Mouse (Mus musculus): ENCODE data around the gene Magi1. TPM values are rescaled to one million over a fixed set of nuclear protein-coding genes. Genes with fewer than 3 reads are reported as not detected.

The Magi1 gene
- total RNA-seq, 2 experiments from 2014 or later, result 87.2 to 87.4 TPM

DNA sequence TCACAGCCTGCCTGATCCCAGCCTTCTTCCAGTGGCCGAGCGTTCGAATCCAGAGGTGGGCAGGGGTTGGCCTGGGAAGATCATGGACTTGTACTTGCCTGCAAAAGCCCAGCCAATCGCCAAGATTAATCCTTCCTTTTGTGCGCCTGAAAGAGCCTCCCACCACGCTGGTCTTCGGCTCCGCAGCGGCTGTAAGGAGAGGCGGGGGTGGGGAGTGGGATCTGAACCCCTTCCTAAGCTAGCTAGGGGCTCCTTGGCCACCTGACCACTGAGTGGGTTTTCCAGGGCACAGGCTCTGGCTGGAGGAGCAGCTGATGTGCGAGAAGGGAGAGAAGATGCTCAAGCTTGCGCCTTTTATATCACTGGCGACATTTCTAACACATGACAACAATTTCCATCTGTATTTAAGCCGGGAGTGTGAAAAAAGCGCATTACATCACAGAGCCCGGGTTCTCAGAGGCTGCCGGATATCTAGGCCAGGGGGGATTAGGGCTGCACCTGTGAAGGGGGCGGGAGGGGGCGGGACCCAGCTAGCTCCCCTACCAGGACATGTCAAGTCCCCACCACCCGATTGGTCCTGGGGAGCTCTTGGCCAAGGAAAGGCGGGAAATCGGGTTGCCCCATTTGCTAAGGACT is 370.4 kb downstream of the Magi1 start:
- intact Hi-C loops (cut with DNase I), result loop anchor here (10.0 kb wide), 1 partner anchor 131 kb away; no protein-coding TSS in a partner anchor
- peak; percentile 79 for DNase-seq

DNA sequence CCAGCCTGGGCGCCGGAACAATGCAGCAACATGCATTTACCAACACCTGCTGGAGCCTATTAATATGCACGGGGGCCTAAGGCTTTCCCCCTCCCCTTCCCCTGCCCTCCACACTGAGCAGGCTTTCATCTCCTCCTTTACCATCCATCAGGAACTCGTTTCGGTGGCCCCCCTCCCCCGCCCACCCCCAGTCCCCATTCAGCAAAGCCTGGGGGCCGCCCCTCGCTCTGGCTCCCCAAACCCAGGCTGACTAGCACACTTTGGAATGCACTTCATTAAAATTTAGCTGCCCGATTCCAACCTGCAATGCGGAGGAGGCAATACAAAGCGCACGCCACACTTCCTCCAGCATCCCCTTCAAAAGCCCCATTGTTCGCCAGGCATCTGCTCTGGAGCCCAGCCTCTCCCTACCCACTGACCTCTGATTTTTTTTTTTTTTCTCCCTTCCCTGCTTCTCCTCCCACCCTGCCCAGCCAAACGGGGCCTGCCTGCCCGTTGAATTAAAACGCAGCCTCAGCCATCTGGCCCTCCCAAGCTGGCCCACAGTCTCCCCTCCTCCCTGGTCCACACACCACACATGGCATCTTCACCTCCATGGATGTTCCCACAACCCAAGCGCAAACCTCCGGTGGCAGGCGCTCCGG is 371.0 kb downstream of the Magi1 start:
- DNase-seq, result peak; percentile 88
- intact Hi-C loops (cut with DNase I), result loop anchor here (10.0 kb wide), 1 partner anchor 132 kb away; no protein-coding TSS in a partner anchor

DNA sequence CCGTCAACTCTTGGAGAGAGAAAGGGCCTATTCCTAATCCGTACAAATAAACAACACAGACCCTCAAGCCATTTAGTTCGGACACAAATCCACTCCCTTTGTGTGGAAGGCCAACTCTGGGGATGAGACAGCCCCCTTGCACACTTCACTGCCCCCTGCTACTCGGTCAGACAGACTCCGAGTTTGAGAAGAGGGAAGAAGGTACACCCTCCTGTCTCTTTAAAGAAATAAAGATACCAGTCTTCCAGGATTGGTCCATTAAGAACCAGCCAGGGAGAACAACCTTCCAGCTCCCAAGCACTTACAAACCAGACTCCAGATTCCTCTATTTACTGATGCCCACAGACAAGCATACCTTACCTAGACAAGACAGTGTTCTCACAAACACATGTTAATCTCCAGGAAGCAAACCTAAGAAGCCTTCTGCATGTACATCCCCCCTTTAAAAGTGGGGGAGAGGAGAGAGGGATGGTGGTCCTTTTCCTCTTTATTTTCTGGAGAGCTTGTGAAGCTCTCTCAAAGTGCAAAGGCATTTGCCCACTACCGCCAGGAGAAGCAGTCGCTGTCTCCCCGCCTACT is 371.6 kb downstream of the Magi1 start:
- peak; percentile 26 for DNase-seq
- intact Hi-C loops (cut with DNase I), result loop anchor here (10.0 kb wide), 1 partner anchor 133 kb away; no protein-coding TSS in a partner anchor

DNA sequence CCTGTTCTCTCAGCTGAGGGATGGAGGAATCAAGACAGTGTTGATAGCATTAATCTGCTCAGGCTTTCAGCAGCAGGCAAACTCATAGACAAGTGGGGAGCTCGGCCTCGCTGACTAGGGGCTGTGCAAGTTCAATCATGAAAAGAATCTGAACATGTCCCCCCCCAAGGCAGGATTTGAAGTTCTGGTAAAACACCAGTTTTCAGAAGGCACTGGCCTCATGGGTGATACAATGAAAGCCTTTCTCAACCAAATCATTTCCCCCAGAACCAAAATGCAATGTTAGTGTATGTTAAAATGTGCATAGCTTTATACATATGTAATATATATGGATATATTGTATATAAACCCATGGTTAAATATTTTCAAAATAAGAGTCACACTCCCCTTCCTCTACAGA is 372.3 kb downstream of the Magi1 start:
- intact Hi-C loops (cut with DNase I), result loop anchor here (10.0 kb wide), 1 partner anchor 133 kb away; no protein-coding TSS in a partner anchor
- DNase-seq, result peak; percentile 3

DNA sequence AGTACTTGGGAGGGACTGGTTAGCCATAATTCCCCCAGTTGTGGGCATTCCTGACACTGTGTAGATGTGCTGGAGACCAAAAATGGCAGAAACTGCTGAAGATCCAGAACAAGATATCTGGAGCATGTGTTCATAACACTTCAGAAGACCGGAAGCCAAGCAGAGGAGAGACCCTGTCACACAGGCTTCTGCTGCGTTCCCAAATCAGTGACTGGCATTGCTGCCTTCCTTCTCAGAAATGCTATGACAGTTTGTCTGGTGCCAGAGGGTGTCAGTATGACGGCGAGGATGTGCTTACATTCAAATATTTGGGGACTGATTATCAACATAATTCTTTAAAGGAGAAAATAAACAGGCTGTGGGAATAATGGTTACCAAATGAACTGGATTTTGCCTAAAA is 373.7 kb downstream of the Magi1 start:
- no peak for DNase-seq
- intact Hi-C loops (cut with DNase I), result loop anchor here (10.0 kb wide), 1 partner anchor 135 kb away; no protein-coding TSS in a partner anchor

DNA sequence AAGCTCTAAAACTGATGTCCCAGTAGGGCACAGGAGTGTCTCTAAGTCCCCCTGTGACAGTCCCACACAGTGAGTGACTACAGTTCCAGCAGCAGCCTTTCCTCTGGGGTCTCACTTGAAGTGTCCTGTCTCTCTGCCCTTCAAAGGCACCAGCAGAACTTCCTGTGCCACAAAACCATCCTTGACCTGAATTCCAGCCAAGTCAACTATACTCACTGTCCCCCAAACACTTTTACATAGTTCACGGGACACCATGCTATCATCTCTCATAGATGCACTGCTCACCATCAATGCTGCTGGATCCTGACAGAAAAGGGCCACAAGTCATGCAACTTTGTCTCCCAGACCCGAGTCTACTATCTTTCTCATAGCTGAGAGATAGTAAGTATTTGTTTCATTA is 378.7 kb downstream of the Magi1 start:
- no peak for DNase-seq
- intact Hi-C loops (cut with DNase I), result no loop called here

DNA sequence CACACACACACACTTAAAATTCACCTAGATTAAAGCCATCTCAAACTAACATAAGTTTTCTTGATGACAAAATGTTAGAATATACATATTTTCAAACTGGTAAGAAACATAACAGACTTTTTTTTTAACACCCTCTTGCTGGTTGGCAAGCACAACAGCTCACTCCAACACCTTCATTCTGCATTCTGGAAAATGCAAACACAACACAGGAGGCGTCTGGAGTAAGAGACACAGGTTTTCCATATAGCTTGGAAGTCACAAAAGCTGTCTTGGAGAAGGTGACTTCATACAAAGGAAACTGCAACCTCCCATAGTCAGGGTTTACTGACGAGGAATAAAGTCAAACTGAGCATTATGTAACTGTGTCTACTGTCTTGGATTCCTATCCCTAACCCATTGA is 381.5 kb downstream of the Magi1 start:
- DNase-seq, result no peak
- intact Hi-C loops (cut with DNase I), result no loop called here

DNA sequence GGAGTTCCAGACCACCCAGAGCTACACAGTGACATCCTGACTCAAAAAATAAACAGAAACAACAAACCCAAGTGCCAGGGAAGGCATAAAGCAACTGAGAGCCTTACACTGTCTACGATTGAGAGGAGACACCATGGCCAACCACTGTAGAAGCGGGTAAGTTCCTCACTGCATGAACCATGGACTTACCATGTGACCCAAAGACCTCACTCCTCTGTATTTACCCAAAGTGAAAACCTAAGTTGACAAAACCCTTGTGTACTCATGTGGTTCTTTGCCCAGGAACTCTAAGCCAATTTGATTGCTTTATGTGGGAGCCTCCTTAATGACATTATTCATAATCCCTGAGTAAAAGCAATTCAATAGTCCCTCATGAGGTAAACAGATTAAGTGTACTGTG is 382.3 kb downstream of the Magi1 start:
- intact Hi-C loops (cut with DNase I), result no loop called here
- no peak for DNase-seq

DNA sequence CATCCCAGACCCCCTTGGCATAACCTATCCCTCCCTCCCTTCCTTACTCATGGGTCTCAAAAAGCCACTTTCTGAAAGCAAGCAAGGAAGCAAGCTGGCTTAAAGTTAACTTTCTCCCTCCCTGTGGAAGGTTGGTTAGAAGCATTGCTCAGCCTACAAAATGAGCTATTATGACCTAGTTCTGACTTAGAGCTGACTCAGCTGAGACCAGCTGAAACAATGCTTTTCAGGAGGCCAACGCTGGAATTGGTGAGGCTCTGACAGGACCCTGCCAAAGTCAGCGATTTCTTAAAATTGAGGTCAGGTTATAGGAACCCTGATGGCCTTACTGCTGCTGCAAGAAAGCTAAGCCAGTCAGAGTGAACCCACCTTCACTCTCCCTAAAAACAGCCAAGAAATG is 386.2 kb downstream of the Magi1 start:
- DNase-seq, result no peak
- intact Hi-C loops (cut with DNase I), result no loop called here

DNA sequence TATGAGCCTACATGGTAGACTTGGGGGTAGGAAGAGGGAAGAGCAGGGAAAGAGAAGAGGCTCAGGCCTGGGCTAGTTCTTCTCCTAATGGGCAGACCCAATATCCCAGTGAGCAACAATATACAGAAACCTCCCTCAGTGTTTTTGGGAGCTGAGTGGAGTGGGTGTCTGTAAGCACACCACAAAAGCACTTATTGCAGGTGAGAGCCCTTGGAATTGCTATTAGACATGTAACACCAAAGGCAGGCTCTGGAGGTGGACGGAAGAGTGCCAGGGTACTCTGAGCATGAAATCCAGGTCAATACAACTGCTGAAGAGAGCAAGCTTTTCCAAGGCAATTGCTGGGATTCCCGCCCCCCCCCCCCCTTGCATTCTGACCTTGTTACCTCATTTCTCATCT is 388.0 kb downstream of the Magi1 start:
- DNase-seq, result no peak
- intact Hi-C loops (cut with DNase I), result no loop called here

DNA sequence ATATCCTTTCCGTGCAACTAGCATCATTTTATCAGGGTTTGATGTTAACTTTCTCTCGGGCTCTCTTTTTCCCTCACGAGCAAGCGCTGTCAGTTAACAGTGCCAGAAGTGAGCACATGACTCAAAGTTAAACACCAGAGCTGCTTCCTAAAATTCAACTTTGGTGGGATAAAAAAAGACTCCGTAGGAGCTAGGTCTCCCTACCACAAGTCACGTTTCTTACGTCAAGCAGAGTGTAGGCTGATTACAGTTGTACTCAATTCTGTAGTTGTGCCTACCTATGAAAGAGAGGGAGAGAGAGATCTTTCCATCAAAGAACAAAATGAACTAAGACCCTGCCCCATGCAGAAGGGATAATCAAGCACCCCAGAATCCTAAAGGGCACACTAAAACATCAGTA is 389.8 kb downstream of the Magi1 start:
- no peak for DNase-seq
- intact Hi-C loops (cut with DNase I), result loop anchor here (5.0 kb wide), 1 partner anchor 223 kb away; no protein-coding TSS in a partner anchor

DNA sequence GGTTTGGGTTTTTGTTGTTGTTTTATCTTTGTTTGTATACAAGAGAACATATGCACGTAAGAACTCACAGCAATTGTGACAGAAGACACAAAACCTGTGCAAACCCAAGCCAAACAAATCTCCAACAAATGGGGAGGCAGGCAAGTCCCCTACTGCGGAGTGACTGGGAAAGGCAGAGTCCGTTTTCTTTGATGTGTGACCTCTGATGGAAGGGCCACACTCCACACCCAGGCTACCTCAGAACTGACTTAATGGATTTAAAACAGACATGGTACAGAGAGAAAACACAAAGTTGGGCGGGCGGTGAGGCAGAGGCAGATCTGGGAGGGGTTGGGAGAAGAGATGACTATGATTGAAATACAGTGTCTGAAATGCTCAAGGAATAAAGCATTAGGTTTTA is 390.8 kb downstream of the Magi1 start:
- no peak for DNase-seq
- intact Hi-C loops (cut with DNase I), result loop anchor here (5.0 kb wide), 1 partner anchor 224 kb away; no protein-coding TSS in a partner anchor

DNA sequence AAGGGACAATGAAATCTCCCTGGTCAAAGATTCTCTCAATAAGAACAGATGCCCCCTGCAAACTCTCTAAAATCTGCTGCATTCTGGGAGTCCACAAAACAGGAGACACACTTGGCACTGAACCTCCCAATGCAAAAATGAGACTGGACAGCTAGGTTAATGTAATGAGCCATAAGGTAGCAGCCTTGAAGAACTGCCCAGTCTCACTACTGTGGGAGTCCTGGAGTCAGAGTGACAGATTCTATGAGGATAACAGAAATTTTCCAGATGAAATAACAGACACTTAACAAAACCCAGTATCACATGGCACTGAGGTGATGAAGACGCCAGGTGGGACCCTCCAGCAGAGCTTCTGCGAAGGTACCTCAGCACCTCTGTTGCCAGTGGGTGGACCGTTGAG is 393.7 kb downstream of the Magi1 start:
- DNase-seq, result no peak
- intact Hi-C loops (cut with DNase I), result loop anchor here (5.0 kb wide), 1 partner anchor 227 kb away; no protein-coding TSS in a partner anchor

DNA sequence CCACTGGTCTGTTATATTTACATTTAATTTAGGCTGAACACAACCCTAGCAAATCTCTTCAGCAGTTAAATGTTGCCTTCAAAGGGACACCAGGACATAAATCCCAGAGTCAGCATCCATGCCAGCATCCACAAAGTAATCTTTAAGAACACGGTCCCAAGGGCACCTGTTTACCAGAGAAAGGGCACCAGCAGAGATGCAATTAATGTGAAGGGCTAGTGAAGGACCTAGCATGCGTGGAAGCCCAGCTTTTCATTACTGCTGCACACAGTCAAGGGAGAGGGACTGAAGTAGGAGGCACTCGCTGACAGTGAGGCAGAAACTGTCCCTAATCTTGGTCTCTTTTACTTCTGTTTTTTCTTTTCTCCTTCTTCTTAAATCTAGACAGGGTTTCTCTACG is 406.4 kb downstream of the Magi1 start:
- intact Hi-C loops (cut with DNase I), result no loop called here
- DNase-seq, result no peak

DNA sequence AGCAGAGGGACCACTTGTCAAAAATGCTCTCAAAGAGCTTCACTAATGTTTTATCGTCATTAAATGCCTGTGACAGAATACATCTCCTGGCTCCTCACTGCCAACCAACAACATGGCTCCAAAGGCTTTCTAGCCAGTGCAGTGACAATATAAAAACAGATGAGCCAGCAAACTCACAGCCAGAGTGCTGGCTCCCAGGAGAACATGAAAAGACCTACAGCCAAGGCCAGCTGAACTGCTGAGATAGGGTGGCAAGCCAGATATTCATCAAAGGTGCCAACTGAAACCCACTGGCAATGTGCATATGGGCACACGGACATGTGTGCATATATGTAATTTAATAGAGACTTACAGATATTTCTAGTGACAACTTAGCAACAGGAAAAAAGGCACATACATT is 408.8 kb downstream of the Magi1 start:
- peak; percentile 46 for DNase-seq
- intact Hi-C loops (cut with DNase I), result no loop called here

DNA sequence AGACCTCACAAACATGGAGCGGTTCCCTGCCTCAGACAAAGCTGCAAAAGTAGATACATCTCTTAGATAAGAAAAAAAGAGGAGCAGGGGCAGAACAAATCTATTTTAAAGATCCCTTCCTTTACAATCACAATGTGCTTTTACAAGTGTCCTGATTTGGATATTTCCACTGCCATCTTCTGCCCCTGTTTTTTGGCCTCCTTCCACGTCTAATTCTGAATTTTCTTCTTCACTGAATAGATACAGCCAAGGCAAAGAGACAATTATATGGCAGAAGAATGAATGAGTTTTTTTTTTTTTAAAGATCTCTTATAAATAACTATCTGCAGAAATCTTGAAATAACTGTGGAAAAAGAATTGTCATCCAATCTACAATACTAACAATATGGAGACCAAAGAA is 409.3 kb downstream of the Magi1 start:
- no peak for DNase-seq
- intact Hi-C loops (cut with DNase I), result no loop called here

DNA sequence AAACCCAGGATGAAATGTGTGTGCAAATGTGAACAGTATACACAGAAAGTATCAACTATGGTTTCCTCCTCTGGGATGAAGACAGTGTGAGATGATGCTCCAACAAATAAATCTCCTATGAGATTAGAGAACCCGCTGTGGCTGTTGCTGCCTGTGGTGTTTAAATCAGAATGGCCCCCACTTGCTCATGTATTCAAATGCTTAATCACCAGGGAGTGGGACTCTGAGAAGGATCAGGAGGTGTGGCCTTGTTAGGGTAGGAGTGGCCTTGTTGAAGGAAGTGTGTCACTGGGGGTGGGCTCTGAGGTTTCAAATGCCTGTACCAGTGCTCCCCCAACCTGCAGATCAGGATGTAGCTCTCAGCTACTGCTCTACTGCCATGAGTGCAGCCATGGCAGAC is 410.2 kb downstream of the Magi1 start:
- no peak for DNase-seq
- intact Hi-C loops (cut with DNase I), result no loop called here

DNA sequence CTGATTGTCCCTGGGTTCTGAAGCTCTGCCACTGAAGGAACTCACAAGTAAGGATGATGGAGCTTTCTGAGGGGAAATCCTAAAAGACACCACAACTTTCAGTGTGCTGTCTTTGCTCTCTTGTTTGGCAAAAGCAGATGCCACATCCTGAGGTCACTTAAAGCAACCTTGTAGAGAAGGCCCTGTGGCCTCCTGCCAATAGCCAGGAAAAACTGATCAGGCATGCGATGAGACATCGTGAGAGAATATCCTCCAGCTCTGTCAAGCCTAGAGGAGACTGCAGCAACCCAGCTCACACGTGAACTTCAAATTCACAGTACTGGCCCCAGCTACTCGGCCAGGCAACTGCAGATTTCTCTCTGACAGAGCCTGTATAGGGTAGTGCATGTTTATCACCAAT is 412.2 kb downstream of the Magi1 start:
- intact Hi-C loops (cut with DNase I), result no loop called here
- DNase-seq, result peak; percentile 19

DNA sequence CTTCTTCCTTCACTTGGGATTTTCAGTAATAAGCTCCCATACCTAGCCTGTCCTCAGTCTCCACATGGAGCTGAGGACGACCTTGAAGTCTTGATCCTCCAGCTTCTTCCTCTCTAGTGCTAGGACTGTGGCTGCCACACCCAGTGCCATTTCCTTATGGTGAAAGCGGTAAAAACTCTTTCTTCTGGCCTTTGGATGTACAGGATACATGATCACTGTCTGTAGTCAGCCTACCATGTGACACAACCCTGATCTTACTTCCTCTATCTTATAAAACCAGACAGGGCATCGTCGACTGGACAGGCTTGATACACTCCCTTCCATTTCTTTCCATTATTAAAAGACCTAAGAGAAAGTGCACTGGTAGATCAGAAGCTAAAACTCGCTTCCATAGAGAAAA is 413.7 kb downstream of the Magi1 start:
- intact Hi-C loops (cut with DNase I), result no loop called here
- DNase-seq, result no peak

DNA sequence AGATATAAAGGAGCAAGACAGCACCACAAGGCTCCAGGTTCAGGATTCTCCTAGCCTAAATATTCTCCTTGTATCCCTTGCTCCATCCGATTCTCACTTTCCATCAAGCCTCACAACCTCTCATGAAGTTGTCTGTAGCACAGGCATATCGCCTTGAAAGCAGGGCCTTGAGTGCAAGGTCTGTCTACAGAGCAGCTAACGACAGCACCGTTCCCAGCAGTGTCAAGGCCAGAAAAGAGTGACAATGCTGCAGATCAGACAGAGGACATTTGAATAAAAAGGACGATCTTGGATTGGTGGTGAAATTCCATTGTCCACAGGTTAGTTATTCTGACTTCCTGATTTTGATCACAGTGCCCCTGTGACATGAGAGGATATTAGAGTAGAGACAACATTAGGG is 421.5 kb downstream of the Magi1 start:
- intact Hi-C loops (cut with DNase I), result no loop called here
- no peak for DNase-seq

DNA sequence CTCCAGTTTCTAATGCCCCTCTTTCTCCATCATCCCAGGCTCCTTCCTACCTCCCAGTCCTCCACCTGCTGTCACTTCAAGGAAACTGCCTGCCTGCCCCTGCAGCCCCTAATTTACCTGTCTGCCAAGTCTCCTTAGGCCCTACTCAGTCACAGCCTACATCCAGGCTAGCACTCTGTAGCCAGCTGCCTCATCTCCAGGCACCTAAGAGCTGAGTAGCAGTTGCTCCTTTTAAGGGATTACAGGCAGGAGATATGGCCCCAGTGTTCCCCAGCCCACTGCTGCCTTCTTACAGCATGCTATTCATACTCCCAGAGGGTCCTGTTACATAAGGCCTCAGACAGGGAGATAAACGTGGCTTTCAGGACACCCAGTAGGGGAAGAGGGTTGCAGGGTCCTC is 426.9 kb downstream of the Magi1 start:
- no peak for DNase-seq
- intact Hi-C loops (cut with DNase I), result no loop called here
